Mouse (Mus musculus): ENCODE data around the gene Tatdn2.

DNA sequence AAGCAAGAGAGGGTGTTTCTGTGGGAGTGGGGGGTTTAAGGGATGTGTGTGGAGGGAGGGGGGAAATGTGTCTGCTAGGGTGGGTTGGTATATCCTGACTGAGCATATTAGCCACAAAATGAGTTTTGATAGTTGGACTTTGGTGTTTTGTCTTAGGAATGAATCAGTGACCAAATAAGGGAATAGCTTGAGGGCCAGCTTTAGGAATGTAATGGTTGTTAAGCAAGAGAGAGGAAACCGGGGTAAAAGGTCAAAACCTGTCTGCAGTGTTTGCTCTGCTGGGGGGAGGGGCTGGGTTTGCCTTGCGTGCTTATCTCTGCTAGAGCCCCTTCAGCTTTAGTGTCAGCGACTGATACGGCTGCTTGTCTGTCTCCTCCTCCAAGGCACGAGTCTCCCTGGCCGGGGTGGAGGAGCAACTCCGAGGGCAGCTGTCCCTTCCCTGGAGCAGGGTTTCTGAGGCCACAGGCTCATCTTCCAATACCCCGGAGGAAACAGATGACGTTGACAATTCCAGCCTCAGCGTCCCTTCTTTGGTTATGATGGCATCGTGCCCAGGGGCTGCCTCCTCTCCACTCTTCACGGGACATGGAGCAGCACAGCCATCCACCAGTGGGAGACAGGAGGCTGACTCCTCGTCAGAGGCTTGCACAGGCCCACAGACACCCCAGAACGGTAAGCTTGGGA lies 6.3 kb upstream of the Tatdn2 start:
- TF ChIP-seq CTCF (conservative IDR thresholded peaks at IDR 0.05; ENCODE audit: insufficient read depth, insufficient read length, low read depth, low read length) (no peak), POLR2A (IDR thresholded peaks at IDR 0.05; ENCODE audit: low read depth, low read length) (no peak)

Measured in kidney, adult 2 months (tissue).